Mouse (Mus musculus): ENCODE measurements around the gene Fis1.

DNA sequence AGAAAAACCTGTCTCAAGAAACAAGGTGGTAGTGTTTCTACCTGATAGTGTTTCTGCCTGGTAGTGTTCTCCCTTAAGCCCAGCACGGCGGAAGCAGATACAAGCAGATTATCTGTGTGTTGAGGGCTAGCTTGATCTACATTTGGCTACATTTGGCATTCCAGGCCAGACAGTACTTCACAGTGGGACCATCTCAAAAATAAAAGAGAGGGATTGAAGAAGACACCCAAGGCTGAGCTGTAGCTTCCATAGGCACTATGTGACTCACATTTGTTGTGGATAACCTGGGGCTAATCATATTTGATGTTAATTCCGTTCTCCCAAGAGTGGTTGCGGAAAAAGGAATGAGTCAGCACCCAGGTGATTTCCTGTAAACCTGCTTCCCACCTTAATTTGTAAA is 922 bp upstream of the Fis1 start:
- TF ChIP-seq CTCF (conservative IDR thresholded peaks at IDR 0.05; ENCODE audit: low read length) (no peak), NANOG (IDR thresholded peaks at IDR 0.05; ENCODE audit: borderline replicate concordance, low read length) (no peak), POU5F1 (IDR thresholded peaks at IDR 0.05; ENCODE audit: borderline replicate concordance, low read length) (no peak)
